Mouse (Mus musculus): ENCODE data around the gene Zscan18. TPM values are rescaled to one million over a fixed set of nuclear protein-coding genes. Genes with fewer than 3 reads are reported as not detected.
"Not testable (repeated sequence)": the region's sequence is repeated elsewhere in the genome, so short reads cannot be mapped to it uniquely, and the experiment has no call there.

Zscan18 gene
- total RNA-seq (2021) = 10 to 100 TPM; 20.0 to 22.3 TPM
- long read RNA-seq, experiment 1, transcript Zscan18-205 (7 exons, 3,709 nt) = major isoform, 16 of 30 reads
- long read RNA-seq, experiment 1, partial matches to known transcripts = 1 of 30 reads
- long read RNA-seq, experiment 1, other reads (novel, unspliced or antisense) = 10 of 30 reads
- long read RNA-seq, experiment 2, transcript Zscan18-203 (7 exons, 3,668 nt) = major isoform, 5 of 30 reads
- long read RNA-seq, experiment 2, transcript Zscan18-205 (7 exons, 3,709 nt) = major isoform, 5 of 30 reads
- long read RNA-seq, experiment 2, partial matches to known transcripts = 3 of 30 reads
- long read RNA-seq, experiment 2, other reads (novel, unspliced or antisense) = 13 of 30 reads

DNA sequence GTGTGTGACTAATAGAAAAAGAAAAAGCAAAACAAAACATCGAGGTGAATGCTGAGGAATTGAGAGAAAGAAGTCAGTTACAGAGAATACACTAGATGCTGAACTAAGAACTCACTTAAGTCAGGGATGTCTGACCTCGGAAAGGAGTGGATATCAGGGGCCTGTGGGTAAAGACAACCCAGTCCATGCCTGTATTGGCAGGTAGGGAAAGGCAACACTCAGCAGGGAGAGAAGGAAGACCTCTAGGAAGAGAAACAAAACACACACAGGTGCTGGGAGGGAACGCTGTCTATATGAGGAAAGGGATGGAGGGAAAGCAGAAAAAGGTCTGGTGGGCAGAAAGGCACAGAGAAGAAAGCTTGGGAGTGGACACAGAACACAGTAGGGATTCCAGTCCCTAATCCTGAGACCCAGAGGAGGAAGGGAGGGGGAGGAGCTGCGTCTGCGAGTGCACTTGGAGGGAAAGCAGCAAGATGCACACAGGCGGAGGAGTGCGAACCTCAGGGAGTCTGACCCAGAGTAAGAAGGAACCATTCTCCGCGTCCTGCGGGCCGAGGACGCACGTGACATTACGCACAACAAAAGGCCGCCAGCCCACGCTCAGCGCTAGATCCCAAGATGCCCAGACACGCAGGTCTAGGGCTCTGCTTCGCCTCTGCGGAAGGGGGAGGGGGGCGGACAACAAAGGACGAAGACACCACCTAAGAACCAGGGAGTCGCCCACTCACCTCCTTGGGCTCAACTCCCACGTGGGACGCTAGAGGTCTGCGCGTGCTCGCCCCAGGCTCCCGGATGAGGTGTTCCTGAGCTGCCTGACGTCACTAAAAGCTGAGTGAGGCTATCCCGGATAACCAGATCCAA lies at the start of gene Zscan18:
Gene Zscan18, minus strand, starts transcription at position 770 of the 861 bp plus-strand sequence.
- Histone ChIP-seq H3K27ac (peak within 1 kb of the TSS; percentile 96), H3K4me3 (peak within 1 kb of the TSS; percentile 57)
- TF ChIP-seq CTCF (IDR thresholded peaks at IDR 0.05) = no peak
- DNase-seq (ENCODE audit: extremely low spot score in 1 of 2, low spot score in 2 of 2) = peak; percentile 86 to 88
- intact Hi-C loops (cut with DNase I) = loop anchor here (2.0 kb wide), 1 partner anchor 22 kb away; no protein-coding TSS in a partner anchor

DNA sequence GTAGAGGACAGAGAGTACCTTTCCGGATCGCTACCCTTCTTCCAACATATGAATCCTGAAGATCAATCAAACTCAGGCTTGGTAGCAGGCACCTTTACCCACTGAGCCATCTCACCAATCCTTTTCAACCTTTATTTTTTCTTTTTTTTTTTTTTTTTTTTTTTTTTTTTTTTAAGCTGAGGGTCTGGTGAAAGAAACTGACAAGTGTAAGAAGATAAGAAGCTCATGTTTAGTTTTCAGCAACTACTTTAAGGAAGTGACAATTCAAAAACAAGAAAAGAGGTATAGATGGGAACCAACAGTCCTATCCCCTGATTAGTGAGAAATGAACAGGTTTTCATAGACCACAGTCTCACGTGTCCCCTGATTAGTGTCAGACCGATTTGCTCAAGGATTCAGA lies 32.3 kb upstream of the Zscan18 start:
- intact Hi-C loops (cut with DNase I) = loop anchor here (10.0 kb wide), 1 partner anchor 411 kb away; the partner anchor contains the start of gene Zfp551
- no peak overlapping the region for H3K27ac ChIP-seq
- no peak for TF ChIP-seq CTCF (IDR thresholded peaks at IDR 0.05)
- H3K4me3 ChIP-seq = peak overlapping the region; percentile 86; the same call in 1 of the 2 replicates
- DNase-seq (ENCODE audit: extremely low spot score in 1 of 2, low spot score in 2 of 2) = no peak

DNA sequence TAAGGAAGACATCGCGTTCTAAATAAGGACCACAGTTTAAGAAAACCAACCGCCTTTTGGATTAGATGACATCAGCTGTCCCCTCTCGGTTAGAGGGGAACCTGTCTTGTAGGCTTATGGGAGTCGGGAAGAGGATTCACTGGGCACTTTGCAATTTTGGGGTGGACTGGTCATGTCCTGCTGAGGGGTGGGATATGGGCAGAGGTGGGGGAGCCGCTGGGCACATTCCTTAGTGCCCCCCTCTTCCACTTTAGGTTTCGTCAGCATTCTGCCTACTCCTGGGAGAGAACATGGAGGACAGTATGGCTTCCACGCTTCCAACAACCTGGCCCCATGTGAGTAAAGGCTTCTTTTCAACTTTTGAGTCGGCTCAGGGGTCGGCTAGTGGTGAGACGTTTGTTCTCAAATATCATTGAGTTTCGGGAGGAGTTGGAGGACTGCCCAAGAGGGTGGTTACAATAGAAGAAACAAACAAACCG lies 31.8 kb upstream of the Zscan18 start:
- peak overlapping the region; percentile 65 for H3K27ac ChIP-seq
- peak overlapping the region; percentile 86 for H3K4me3 ChIP-seq
- DNase-seq (ENCODE audit: extremely low spot score in 1 of 2, low spot score in 2 of 2) = no peak
- intact Hi-C loops (cut with DNase I) = loop anchor here (10.0 kb wide), 1 partner anchor 410 kb away; the partner anchor contains the start of gene Zfp551
- no peak for TF ChIP-seq CTCF (IDR thresholded peaks at IDR 0.05)

DNA sequence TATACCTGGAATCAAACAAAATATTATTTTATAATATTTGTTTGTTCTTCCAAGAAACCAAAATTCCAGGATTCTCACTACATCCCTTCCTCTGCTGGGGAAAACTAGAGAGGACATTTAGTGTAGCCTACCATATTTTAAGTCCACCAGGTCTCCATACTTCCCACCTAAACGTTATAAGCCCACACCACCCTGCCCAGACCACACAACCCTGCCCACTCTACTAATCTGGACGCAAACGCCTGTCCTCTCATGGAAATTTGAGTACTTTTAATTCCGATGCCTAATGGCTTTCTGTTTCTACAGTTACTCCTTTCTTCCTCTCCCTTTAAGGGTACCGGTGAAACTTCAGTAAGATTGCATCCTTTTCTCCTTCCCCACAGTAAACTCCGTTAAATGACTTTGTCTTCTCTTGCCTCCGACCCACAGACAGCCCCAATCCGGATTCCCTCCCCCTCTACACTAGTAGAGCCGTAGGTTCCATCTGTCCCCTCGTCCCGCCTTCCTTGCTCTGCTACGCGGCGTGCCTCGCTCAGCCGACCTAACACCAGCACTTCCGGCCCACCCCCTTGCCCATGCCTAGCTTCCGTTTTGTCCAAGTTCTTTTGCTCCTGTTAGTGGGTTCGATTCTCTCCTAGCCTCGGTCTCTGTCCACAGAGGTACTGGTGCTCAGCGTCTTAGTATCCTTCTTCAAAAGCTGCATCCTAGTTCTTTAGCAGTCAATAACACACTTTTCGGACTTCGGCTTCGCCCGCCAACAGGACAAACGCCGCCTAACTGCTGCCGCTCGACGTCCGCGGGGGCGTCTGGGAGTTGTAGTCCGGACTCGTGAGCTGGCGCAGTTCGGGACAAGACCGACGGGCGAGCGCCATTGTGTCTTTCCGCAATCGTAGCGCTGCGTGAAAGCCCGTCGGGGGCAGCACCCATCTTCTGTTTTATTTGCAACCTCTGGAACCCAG lies 31.0 kb upstream of the Zscan18 start, which contains the start of gene Zfp110:
Gene Zfp110, plus strand, starts transcription at position 600 of the 959 bp plus-strand sequence.
- DNase-seq (ENCODE audit: extremely low spot score in 1 of 2, low spot score in 2 of 2) = peak; percentile 84 to 85
- H3K4me3 ChIP-seq = peak within 1 kb of the TSS; percentile 86
- intact Hi-C loops (cut with DNase I) = loop anchor here (1.0 to 10.0 kb wide), 3 partner anchors 16 to 410 kb away; partner anchors contain the start of genes Zfp329 and Zfp551
- peak; percentile 19; the same call in 1 of the 2 replicates for TF ChIP-seq CTCF (IDR thresholded peaks at IDR 0.05)
- H3K27ac ChIP-seq = peak within 1 kb of the TSS; percentile 65

DNA sequence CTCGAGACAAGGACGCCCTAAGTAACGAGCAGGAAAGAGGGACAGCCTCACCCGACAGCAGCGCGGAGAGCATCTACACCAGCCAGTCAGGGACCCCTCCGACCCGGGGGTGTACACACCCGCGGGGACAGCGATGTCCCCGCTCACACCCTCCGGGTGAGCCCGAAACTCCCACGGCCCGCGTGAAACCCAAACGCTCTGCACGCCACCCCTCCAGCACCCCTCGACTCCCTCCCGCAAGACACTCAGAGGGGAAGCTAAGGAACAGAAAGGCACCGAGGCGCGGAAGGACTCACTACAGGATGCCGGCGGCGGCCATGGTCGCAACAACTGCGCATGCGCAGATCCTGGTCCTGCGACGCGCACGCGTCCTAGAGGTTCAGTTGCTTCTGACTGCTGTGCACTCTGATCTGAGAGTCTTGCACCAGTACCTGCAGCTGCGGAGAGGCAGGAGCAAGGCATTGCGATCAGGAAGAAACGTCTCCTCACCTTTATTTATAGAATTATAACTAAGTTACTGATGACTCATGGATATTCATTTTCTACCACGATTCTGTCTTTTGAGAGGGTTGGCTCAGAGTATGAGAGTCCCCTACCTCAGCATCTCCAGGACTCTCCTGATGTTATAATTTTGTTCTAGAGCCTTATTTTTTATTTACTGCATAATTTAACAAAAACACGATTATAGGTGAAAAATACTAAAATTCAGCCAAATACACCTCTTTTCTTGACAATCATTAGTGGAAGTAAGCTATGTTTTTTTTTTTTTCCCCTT lies 15.3 kb upstream of the Zscan18 start, which contains the start of gene Zfp329:
Gene Zfp329, minus strand, starts transcription at position 338 of the 775 bp plus-strand sequence.
- Histone ChIP-seq H3K4me3 (peak within 1 kb of the TSS; percentile 63), H3K27ac (peak within 1 kb of the TSS; percentile 86)
- DNase-seq (ENCODE audit: extremely low spot score in 1 of 2, low spot score in 2 of 2) = peak; percentile 92 to 94
- intact Hi-C loops (cut with DNase I) = loop anchor here (1.0 to 5.0 kb wide), 4 partner anchors 16 to 340 kb away; partner anchors contain the start of genes Zfp110 and Zfp606
- TF ChIP-seq CTCF (IDR thresholded peaks at IDR 0.05) = no peak; the same call in 1 of the 2 replicates

DNA sequence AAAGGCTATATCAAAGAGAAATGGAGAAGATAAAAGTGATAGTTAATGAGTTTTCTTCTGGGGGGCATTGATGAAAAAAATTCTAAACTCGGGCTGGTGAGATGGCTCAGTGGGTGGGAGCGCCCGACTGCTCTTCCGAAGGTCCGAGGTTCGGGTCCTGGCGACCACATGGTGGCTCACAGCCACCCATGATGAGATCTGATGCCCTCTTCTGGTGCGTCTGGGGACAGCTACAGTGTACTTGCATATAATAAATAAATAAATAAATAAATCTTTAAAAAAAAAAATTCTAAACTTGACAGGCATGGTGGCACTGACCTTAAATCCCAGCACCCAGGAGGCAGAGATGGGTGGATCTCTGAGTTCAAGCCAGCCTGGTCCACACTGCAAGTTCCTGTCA lies 12.1 kb upstream of the Zscan18 start:
- TF ChIP-seq CTCF (IDR thresholded peaks at IDR 0.05) = no peak; the same call in 1 of the 2 replicates

DNA sequence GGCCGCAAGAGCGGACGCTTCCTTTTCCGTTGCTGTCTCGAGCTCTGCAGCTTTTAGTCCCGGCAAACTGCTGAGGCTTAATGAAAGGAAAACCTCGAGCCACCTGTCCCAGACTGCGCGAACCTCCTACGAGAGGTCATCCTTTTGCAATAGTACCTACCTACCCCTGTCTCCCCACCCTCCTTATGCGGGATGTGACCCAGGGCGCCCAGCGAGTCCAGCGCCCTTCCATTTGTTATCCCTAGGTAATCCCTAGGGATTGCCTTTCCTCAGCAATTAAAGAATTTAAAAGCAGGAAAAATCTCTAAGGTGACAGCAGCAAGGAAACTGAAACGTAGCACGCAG lies 264 bp upstream of the Zscan18 start:
- Histone ChIP-seq H3K27ac (peak overlapping the region; percentile 96), H3K4me3 (peak overlapping the region; percentile 57)
- no peak for DNase-seq (ENCODE audit: extremely low spot score in 1 of 2, low spot score in 2 of 2)
- no peak for TF ChIP-seq CTCF (IDR thresholded peaks at IDR 0.05)
- intact Hi-C loops (cut with DNase I) = loop anchor here (2.0 kb wide), 1 partner anchor 23 kb away; no protein-coding TSS in a partner anchor

More for the DNA sequence above, 12.1 kb upstream of the Zscan18 start:
- no peak overlapping the region for H3K27ac ChIP-seq
- no peak for DNase-seq (ENCODE audit: extremely low spot score in 1 of 2, low spot score in 2 of 2)
- no peak overlapping the region for H3K4me3 ChIP-seq
- intact Hi-C loops (cut with DNase I) = loop anchor here (5.0 kb wide), 1 partner anchor 242 kb away; no protein-coding TSS in a partner anchor

DNA sequence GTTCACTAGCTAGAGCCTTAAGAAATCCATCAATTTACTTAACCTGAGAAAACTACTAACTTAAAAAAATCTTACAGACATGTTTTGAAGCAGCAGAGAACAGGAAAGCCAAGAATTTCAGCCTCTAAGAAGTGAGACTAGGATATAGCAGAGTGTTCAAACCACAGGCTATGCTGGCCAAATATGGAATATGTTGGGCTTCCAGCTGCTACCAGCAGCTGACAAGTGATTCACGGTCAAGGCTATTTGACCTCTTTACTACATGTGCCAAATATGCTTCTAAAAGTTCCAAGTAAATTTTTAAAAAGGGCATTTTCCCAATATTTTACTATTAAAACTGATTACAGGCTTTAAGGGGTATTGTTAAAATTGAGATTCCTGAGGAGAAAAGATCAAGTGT lies 3.9 kb downstream of the Zscan18 start:
- Histone ChIP-seq H3K27ac (no peak overlapping the region), H3K4me3 (no peak overlapping the region)
- DNase-seq (ENCODE audit: extremely low spot score in 1 of 2, low spot score in 2 of 2) = no peak
- intact Hi-C loops (cut with DNase I) = no loop called here
- no peak for TF ChIP-seq CTCF (IDR thresholded peaks at IDR 0.05)

DNA sequence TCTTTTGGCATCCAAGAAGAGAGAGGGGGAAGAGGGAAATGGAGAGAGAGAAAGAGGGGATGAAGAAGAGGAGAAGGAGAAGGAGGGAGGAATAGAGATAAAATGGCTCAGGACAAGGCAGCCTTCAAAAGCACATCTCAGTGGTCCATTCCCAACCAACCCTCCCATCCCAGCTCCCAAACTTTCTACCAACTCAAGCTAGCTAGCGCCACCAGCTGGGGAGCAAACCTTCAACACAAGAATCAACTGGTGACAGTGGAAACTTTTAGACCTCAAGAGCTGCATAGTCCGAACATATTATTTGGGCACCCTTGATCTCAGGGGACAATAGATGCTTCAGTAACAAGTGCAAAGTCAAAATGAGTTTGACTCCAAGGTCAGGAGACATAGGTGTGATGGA lies 5.5 kb downstream of the Zscan18 start:
- no peak for DNase-seq (ENCODE audit: extremely low spot score in 1 of 2, low spot score in 2 of 2)
- no peak for TF ChIP-seq CTCF (IDR thresholded peaks at IDR 0.05)
- intact Hi-C loops (cut with DNase I) = no loop called here
- H3K27ac ChIP-seq = no peak overlapping the region
- H3K4me3 ChIP-seq = no peak overlapping the region

DNA sequence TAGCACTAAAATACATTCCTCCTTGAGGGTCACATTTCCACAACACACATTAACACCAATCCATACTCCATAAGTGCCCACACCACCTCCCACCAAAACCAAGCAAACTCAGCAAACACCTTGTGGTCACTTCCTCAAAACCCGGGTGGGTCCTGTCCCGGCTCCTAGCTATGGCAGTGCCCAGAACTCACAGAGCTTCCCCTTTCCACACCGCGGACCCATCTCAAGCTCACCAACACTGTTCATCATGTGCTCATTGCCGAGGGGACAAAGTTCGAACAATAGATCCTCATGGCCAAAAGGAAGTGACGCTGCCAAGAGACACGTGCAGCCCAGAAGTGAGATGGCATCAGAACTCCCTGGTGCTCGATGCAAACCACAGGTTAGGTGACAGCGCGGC lies 10.8 kb downstream of the Zscan18 start:
- H3K27ac ChIP-seq; H3K4me3 ChIP-seq; DNase-seq (ENCODE audit: extremely low spot score in 1 of 2, low spot score in 2 of 2); intact Hi-C loops (cut with DNase I): not testable (repeated sequence)
